Mouse (Mus musculus) forebrain, embryonic 16.5 days (tissue): ENCODE measurements around the gene Vps35l. TPM values are rescaled to one million over a fixed set of nuclear protein-coding genes. Genes with fewer than 3 reads are reported as not detected.
A peak's percentile ranks its signal among the peaks of the same experiment; 100 is the strongest.

ENCODE experiments used
- ATAC-seq: fragments of 200-750 bp; cut with Nextera tagmentation; 2 replicates; pipeline ENCODE4 v1.8.0; 2017; ENCODE audit warnings: mild to moderate bottlenecking, moderate library complexity
- H3K27ac ChIP-seq: fragments of 300-500 bp; sonication (generic); 2 replicates; pipeline ENCODE4 v1.5.1; 2014; ENCODE audit warnings: low read length, control low read depth
- H3K27me3 ChIP-seq: fragments of 300-500 bp; sonication (generic); replicated peaks from 2 replicates; pipeline ENCODE4 v1.6.1; 2014; ENCODE audit warnings: low read length; ENCODE audit not compliant: control insufficient read depth, insufficient read depth
- H3K36me3 ChIP-seq: fragments of 300-500 bp; sonication (generic); 2 replicates; pipeline ENCODE4 v1.6.1; 2014; ENCODE audit not compliant: control insufficient read depth, insufficient read depth
- H3K4me1 ChIP-seq: fragments of 300-500 bp; sonication (generic); replicated peaks from 2 replicates; pipeline ENCODE4 v1.6.1; 2014; ENCODE audit warnings: low read length; ENCODE audit not compliant: control insufficient read depth, insufficient read depth
- H3K4me2 ChIP-seq: fragments of 300-500 bp; sonication (generic); 2 replicates; pipeline ENCODE4 v1.6.1; 2014; ENCODE audit warnings: mild to moderate bottlenecking, low read length, control low read depth
- H3K4me3 ChIP-seq: fragments of 300-500 bp; sonication (generic); replicated peaks from 2 replicates; pipeline ENCODE4 v1.5.1; 2014; ENCODE audit warnings: mild to moderate bottlenecking, low read length, control low read depth
- H3K9ac ChIP-seq: fragments of 300-500 bp; sonication (generic); replicated peaks from 2 replicates; pipeline ENCODE4 v1.6.1; 2014; ENCODE audit warnings: low read depth, low read length, control low read depth
- H3K9me3 ChIP-seq: fragments of 300-500 bp; sonication (generic); 2 replicates; pipeline ENCODE4 v1.6.1; 2016; ENCODE audit warnings: low read length; ENCODE audit not compliant: control insufficient read depth
- WGBS: fragments of 180-500 bp; shearing (Covaris S2); extraction: QIAGEN DNeasy Blood & Tissue Kit; methylation state at CpG from one replicate; pipeline ENCODE4 v1.1.7; 2014; 5-methylcytosine and 5-hydroxymethylcytosine counted together
- polyA plus RNA-seq: library from polyadenylated mRNA; unstranded; fragments of >200 nt; fragmentation: Nextera tagmentation; extraction: Ambion mirVana; gene quantifications from 2 replicates; pipeline ENCODE4 v1.2.1, GENCODE M21; 2015

Gene Vps35l
- polyA plus RNA-seq, 1 experiment from 2014 or later = 103 TPM

DNA sequence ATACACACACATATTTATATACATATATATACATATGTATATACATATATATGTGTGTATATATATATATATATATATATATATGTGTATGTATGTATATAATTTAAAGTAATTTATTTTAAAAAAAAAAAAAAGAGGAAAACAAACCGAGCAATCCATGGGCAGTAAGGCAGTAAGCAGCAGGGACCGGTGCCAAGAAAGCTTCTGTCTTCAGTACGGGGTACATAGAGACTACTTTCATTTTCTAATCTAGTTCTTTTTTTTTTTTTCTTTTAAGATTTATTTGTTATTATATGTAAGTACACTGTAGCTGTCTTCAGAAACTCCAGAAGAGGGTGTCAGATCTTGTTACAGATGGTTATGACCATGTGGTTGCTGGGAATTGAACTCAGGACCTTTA lies 61.8 kb downstream of the Vps35l start:
- WGBS = 86% methylated on average over 3 of the region's 3 CpGs

DNA sequence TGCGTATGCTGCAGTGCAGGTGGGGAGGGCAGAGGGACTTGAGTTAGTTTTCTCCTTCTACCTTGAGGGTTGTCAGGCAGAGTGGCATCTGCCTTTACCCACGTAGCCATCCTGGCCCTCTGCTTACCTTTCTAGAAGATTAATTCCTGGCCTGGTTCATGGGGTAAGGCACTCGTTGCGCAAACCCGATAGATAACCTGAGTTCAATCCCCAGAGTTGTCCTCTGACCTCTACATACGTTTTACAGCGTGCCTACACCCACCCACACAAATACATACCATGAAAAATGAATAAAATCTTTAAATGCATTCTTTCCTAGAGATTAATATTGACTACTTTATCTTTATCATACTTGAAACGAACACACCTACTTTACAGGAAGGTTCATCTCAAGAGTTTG lies 63.4 kb downstream of the Vps35l start:
- no peak for ATAC-seq

More for the DNA sequence above, 61.8 kb downstream of the Vps35l start:
- no peaks in the 10 kb centered on the region for H3K27me3 ChIP-seq
- no peak overlapping the region for H3K9ac ChIP-seq
- no peak overlapping the region for H3K4me3 ChIP-seq
- H3K4me2 ChIP-seq = no peak overlapping the region
- no peak for ATAC-seq
- H3K36me3 ChIP-seq = peaks cover 26% of the 10 kb centered on the region
- H3K4me1 ChIP-seq = peaks cover 4% of the 10 kb centered on the region
- no peaks in the 10 kb centered on the region for H3K9me3 ChIP-seq
- no peak overlapping the region for H3K27ac ChIP-seq

DNA sequence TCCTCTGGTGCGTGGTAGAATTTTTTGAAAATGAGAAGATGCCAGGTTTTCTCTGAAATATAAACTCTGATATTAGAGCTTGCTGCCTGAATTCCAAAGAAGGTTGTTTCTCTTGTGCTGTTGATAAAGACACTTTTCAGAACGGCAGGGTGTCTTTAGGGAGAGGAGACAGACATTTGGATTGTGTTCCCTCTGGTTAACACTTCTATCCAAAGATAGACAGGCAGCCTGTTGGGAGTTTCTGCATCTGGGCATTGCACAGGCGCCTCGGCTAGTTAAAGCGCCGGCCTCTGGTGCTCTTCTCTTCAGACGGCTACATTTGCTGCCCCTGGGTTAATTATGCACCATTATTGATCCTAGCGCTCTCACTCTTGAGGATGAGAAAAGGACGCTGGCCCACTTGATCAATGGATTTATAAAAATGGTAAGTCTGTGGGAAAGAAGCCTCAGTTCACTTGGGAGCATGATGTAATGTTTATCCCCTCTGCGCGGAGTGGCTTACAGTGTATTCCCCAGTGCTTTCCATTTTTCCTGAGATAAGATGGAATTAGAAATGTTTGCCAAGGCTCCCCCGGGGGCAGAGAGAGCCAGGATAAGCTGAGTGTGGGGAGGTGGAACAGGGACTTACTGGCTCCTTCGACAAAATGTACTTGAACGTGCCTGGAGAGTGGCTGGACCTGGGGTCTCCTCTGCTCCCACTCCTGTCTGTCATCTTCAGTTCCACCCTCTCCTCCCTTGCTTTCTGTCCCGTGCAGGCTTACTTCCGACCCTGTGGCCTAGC lies 66.8 kb downstream of the Vps35l start:
- H3K9ac ChIP-seq = no peak overlapping the region
- no peaks in the 10 kb centered on the region for H3K9me3 ChIP-seq
- no peak overlapping the region for H3K4me3 ChIP-seq
- 60% methylated on average over 16 of the region's 16 CpGs for WGBS
- peaks cover 8% of the 10 kb centered on the region for H3K4me1 ChIP-seq
- peaks cover 12% of the 10 kb centered on the region for H3K36me3 ChIP-seq
- no peak overlapping the region for H3K4me2 ChIP-seq
- peak overlapping the region; percentile 61 for H3K27ac ChIP-seq
- ATAC-seq = 0 out of 2 replicates have a peak, but pooled peaks have one; percentile 18
- no peaks in the 10 kb centered on the region for H3K27me3 ChIP-seq

More for the DNA sequence above, 63.4 kb downstream of the Vps35l start:
- no peak overlapping the region for H3K9ac ChIP-seq
- H3K27me3 ChIP-seq = no peaks in the 10 kb centered on the region
- H3K36me3 ChIP-seq = peaks cover 23% of the 10 kb centered on the region
- 95% methylated on average over 8 of the region's 8 CpGs for WGBS
- no peak overlapping the region for H3K27ac ChIP-seq
- peaks cover 8% of the 10 kb centered on the region for H3K4me1 ChIP-seq
- no peaks in the 10 kb centered on the region for H3K9me3 ChIP-seq
- H3K4me3 ChIP-seq = no peak overlapping the region
- no peak overlapping the region for H3K4me2 ChIP-seq

- Histone ChIP-seq H3K9me3 (no peaks in the 10 kb centered on the region), H3K27me3 (no peaks in the 10 kb centered on the region), H3K36me3 (peaks cover 8% of the 10 kb centered on the region), H3K4me3 (no peak overlapping the region), H3K9ac (no peak overlapping the region), H3K27ac (no peak overlapping the region), H3K4me1 (peaks cover 8% of the 10 kb centered on the region), H3K4me2 (no peak overlapping the region)
- WGBS = 75% methylated on average over 8 of the region's 8 CpGs
- ATAC-seq = no peak
Observed at GRCm38 (mm10) chr7:118807899-118808298, 67.9 kb downstream of the Vps35l start.

DNA sequence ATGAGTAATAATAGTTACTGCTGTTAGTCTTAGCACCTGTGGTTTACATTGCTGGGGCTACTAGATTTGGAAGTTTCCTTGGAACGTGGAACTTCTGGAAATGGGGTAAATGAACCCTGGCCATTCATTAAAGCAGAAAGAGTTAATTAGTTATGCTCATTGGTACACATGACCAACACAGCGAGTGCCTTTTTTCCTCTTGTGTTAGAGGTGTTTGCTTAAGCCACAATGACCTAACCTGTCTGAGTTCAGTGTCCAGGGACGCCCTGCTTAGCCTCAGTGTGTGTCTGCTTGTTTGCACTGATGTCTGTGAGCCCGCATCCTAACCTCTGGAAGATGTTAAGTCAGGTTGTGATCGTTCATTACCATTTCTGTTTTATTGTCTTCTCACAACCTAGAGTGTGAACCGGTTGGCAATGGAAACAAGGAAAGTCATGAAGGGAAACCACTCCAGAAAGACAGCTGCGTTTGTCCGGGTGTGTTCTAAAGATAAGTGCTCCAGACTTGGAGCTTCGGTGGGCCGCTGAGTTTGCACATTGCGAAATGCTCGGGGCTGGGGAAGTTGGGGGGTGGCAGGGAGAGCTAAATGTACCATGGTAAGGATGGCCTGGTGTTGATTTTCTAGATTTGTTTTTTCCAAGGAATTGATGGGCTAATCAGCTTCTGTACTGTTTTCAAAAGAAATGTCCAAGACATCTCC lies 71.5 kb downstream of the Vps35l start:
- Histone ChIP-seq H3K4me3 (no peak overlapping the region), H3K9me3 (no peaks in the 10 kb centered on the region), H3K27me3 (no peaks in the 10 kb centered on the region), H3K9ac (no peak overlapping the region), H3K27ac (no peak overlapping the region), H3K4me2 (no peak overlapping the region), H3K36me3 (peaks cover 12% of the 10 kb centered on the region), H3K4me1 (peaks cover 6% of the 10 kb centered on the region)
- WGBS = 85% methylated on average over 12 of the region's 12 CpGs
- ATAC-seq = no peak

DNA sequence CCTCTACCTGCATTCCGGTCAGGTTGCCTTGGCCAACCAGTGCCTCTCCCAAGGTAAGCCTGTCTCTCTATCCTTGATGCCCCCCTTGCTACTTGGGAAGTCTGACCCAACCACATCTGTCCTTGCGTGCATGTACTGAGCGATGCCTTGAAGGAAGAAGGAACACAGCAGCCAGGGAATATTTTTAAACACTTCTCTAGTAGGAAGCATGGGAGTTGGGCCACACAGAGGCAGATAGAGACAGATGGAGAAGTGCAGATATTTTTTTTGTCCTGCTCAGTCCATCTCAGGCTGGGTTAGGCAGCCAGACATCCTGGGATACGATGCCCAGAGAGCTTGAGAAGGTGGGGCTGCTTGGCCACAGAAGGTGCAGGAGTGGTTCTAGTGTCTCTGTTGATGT lies 73.6 kb downstream of the Vps35l start:
- no peaks in the 10 kb centered on the region for H3K4me1 ChIP-seq
- H3K9me3 ChIP-seq = no peaks in the 10 kb centered on the region
- ATAC-seq = no peak
- H3K27me3 ChIP-seq = no peaks in the 10 kb centered on the region
- no peak overlapping the region for H3K9ac ChIP-seq
- peaks cover 12% of the 10 kb centered on the region for H3K36me3 ChIP-seq
- H3K4me3 ChIP-seq = no peak overlapping the region
- H3K27ac ChIP-seq = no peak overlapping the region
- H3K4me2 ChIP-seq = no peak overlapping the region
- 95% methylated on average over 4 of the region's 4 CpGs for WGBS

DNA sequence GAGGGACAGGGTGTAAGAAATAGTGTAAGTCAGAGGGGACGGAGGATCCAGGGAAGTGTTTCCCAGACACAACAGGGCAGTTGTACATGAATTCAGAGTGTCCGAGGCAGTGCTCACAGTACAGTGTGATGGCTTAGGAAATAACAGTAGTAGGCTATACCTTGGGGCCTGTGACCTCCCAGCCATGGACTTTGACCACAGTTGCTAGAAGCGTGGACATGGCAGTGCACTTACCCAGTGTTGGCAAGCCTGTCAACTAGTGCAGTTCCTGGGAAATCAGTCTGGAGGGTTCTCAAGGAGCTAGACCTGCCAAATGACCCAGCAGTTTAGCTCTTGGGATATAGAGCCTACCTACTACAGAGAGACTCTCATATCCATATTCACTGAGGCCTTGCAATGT lies 76.2 kb downstream of the Vps35l start:
- no peak overlapping the region for H3K27ac ChIP-seq
- no peak overlapping the region for H3K4me3 ChIP-seq
- H3K36me3 ChIP-seq = peaks cover 10% of the 10 kb centered on the region
- H3K9me3 ChIP-seq = no peaks in the 10 kb centered on the region
- no peak for ATAC-seq
- H3K27me3 ChIP-seq = no peaks in the 10 kb centered on the region
- no peak overlapping the region for H3K4me2 ChIP-seq
- WGBS = 94% methylated on average over 3 of the region's 3 CpGs
- no peak overlapping the region for H3K9ac ChIP-seq
- H3K4me1 ChIP-seq = no peaks in the 10 kb centered on the region

DNA sequence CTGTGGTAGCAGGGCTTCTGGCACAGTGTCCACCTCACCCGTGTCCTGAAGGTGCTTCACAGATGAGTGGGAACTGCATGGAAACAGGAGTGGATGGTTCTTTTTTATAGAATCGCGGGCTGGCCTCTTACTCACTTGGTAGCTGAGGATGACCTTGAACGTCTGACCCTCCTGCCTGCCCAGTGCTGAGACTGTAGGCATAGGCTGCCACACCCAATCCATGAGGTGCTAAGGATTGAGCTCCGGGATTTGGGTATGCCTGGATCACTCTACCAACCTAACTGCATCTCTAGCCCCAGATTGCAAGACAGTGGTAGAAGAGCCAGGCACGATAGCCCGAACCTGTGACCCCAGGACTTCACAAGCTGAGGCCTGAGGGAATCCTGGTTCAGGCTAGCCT lies 77.7 kb downstream of the Vps35l start:
- Histone ChIP-seq H3K36me3 (peaks cover 10% of the 10 kb centered on the region), H3K4me2 (no peak overlapping the region), H3K9me3 (no peaks in the 10 kb centered on the region), H3K4me3 (no peak overlapping the region), H3K4me1 (no peaks in the 10 kb centered on the region), H3K9ac (no peak overlapping the region), H3K27ac (no peak overlapping the region), H3K27me3 (no peaks in the 10 kb centered on the region)
- no peak for ATAC-seq
- 96% methylated on average over 7 of the region's 7 CpGs for WGBS

- 100% methylated on average over 1 of the region's 1 CpGs for WGBS
- no peaks in the 10 kb centered on the region for H3K27me3 ChIP-seq
- H3K36me3 ChIP-seq = peaks cover 2% of the 10 kb centered on the region; the same call in 1 of the 2 replicates
- no peaks in the 10 kb centered on the region for H3K4me1 ChIP-seq
- H3K4me2 ChIP-seq = no peak overlapping the region
- no peaks in the 10 kb centered on the region for H3K9me3 ChIP-seq
- no peak overlapping the region for H3K9ac ChIP-seq
- ATAC-seq = no peak
- no peak overlapping the region for H3K4me3 ChIP-seq
- H3K27ac ChIP-seq = no peak overlapping the region
Observed at GRCm38 (mm10) chr7:118819666-118820065, 79.6 kb downstream of the Vps35l start.
